ENCODE assay signal across 8 mouse cellular contexts in the genomic region with DNA sequence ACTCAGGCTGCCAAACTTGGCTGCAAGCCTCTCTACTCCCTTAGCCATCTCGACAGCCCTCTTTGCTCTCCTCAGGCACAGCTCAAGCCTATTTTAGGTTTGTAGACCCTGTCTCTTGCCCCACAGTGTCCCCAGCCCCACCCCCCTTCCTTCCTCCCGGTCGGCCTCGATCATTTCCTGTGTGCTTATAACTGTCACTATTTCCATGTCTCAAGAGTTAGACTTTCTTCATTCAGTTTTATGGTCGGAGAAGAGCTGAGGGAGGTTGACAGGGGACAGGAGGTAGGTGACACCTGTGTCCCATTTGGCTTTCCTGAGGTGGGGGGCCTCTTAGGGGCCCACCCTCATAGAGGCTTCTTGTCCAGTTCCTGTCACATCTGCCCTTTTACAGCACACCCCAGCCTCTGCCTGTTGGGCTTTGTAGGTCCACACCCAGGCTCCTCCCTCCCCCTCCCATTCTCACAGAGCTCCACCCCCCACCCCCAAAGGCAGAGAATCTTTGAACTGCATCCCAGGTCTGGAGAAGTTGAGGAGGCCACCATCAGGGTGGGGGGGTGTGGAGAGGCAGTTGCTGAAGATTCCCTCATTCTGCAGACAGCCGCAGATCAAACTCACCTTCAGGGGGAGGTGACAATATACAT. TPM values are rescaled to one million over a fixed set of nuclear protein-coding genes. Genes with fewer than 3 reads are reported as not detected.
DNase-seq lines count a peak whose midpoint lies in the region; ATAC-seq and TF ChIP-seq lines count a peak whose summit lies in the region.

No protein-coding gene starts in this region.

- peak overlapping the region; percentile 99 for H3K27ac ChIP-seq in spleen, adult 2 months (ENCODE audit: insufficient read depth, low read length)
- peak overlapping the region; percentile 99 for H3K27ac ChIP-seq in heart, embryonic 13.5 days (replicated peaks)
- peak overlapping the region; percentile 99 for H3K27ac ChIP-seq in liver, postnatal 0 days (ENCODE audit: low read depth)

- ATAC-seq in heart, embryonic 13.5 days (ENCODE audit: extremely low read depth, insufficient number of reproducible peaks, low FRiP score, low TSS enrichment), result no peak
- no peak for ATAC-seq in liver, postnatal 0 days

- peak overlapping the region; percentile 97 for H3K4me2 ChIP-seq in heart, embryonic 13.5 days
- peak overlapping the region; percentile 83 for H3K4me2 ChIP-seq in liver, postnatal 0 days (ENCODE audit: low read depth, low read length)

- no peak for TF ChIP-seq POLR2A in spleen, adult 2 months (IDR thresholded peaks at IDR 0.05; ENCODE audit: low read depth, low read length)

- H3K4me1 ChIP-seq in spleen, adult 2 months (ENCODE audit: control insufficient read depth, insufficient read depth, insufficient read length), result peaks cover 11% of the 10 kb centered on the region; the same call in 1 of the 2 replicates
- peaks cover 68% of the 10 kb centered on the region for H3K4me1 ChIP-seq in heart, embryonic 13.5 days
- peaks cover 30% of the 10 kb centered on the region for H3K4me1 ChIP-seq in liver, postnatal 0 days (ENCODE audit: insufficient read depth)

- no peak for TF ChIP-seq CTCF in spleen, adult 2 months (IDR thresholded peaks at IDR 0.05; ENCODE audit: extremely low read depth, insufficient read depth, insufficient read length, insufficient replicate concordance)
- TF ChIP-seq CTCF in liver, postnatal 0 days (IDR thresholded peaks at IDR 0.05; ENCODE audit: low read depth), result no peak

- peak overlapping the region; percentile 37; the same call in 1 of the 2 replicates for H3K4me3 ChIP-seq in spleen, adult 2 months (ENCODE audit: extremely low read depth, insufficient read depth, insufficient read length)
- H3K4me3 ChIP-seq in heart, embryonic 13.5 days, result peak overlapping the region; percentile 63
- H3K4me3 ChIP-seq in liver, postnatal 0 days (ENCODE audit: low read depth, low read length), result peak overlapping the region; percentile 75

- peak in 1 of 2 experiments; percentile 40 for DNase-seq in spleen, adult 2 months (ENCODE audit: low read depth in 1 of 2, low spot score in 2 of 2)
- no peak for DNase-seq in spleen, postnatal 14 days (ENCODE audit: low spot score in 2 of 2)
- DNase-seq in liver, postnatal 0 days, result peak; percentile 55
- DNase-seq in thymus, postnatal 10 days (ENCODE audit: low spot score in 2 of 2), result peak; percentile 61 to 74
- no peak for DNase-seq in urinary bladder, adult 2 months (ENCODE audit: low spot score)
- DNase-seq in layer of hippocampus, adult 11-12 months (ENCODE audit: low spot score), result no peak
- no peak for DNase-seq in retina, embryonic 14.5 days (ENCODE audit: low spot score)

- H3K36me3 ChIP-seq in spleen, adult 2 months (ENCODE audit: control insufficient read depth, insufficient read depth, low read length), result peaks cover 26% of the 10 kb centered on the region
- peaks cover 49% of the 10 kb centered on the region for H3K36me3 ChIP-seq in heart, embryonic 13.5 days
- H3K36me3 ChIP-seq in liver, postnatal 0 days (replicated peaks; ENCODE audit: insufficient read depth, low read length), result peaks cover 37% of the 10 kb centered on the region

- 6% methylated on average over 6 of the region's 6 CpGs for WGBS in spleen, adult 2 months
- 49% methylated on average over 6 of the region's 6 CpGs for WGBS in heart, embryonic 13.5 days
- WGBS in liver, postnatal 0 days (ENCODE audit: insufficient replicate concordance), result 27% methylated on average over 6 of the region's 6 CpGs

- peak overlapping the region; percentile 96 for H3K9ac ChIP-seq in heart, embryonic 13.5 days
- H3K9ac ChIP-seq in liver, postnatal 0 days (replicated peaks), result no peak overlapping the region

- no peaks in the 10 kb centered on the region for H3K9me3 ChIP-seq in heart, embryonic 13.5 days
- H3K9me3 ChIP-seq in liver, postnatal 0 days (ENCODE audit: low read length), result no peaks in the 10 kb centered on the region

- no peaks in the 10 kb centered on the region for H3K27me3 ChIP-seq in spleen, adult 2 months (ENCODE audit: control insufficient read depth, insufficient read depth, low read length)
- no peaks in the 10 kb centered on the region for H3K27me3 ChIP-seq in heart, embryonic 13.5 days (replicated peaks)
- no peaks in the 10 kb centered on the region for H3K27me3 ChIP-seq in liver, postnatal 0 days (ENCODE audit: insufficient read depth, low read length)

- TF ChIP-seq EP300 in liver, postnatal 0 days (IDR thresholded peaks at IDR 0.05; ENCODE audit: low read depth), result no peak

RNA-seq across cellular contexts. Expression of gene Tsc22d4, which starts 3.8 kb away (rescaled TPM):
- polyA plus RNA-seq in spleen, adult 2 months (2012; rRNA removed), result 133 and 180 TPM in 2 replicates
- polyA plus RNA-seq in heart, embryonic 13.5 days (2015; fragmentation: Nextera tagmentation; extraction: Ambion mirVana), result 128 and 131 TPM in 2 replicates
- 65.3 and 65.9 TPM in 2 replicates for polyA plus RNA-seq in liver, postnatal 0 days (2015; fragmentation: Nextera tagmentation; extraction: Ambion mirVana)
- polyA plus RNA-seq in urinary bladder, adult 2 months (2012; rRNA removed), result 68.8 and 109 TPM in 2 replicates

RNA-seq across cellular contexts. Expression of gene Nyap1, which starts 7.9 kb away (rescaled TPM):
- 1.2 and 1.9 TPM in 2 replicates for polyA plus RNA-seq in spleen, adult 2 months (2012; rRNA removed)
- polyA plus RNA-seq in heart, embryonic 13.5 days (2015; fragmentation: Nextera tagmentation; extraction: Ambion mirVana), result 1.3 and 1.5 TPM in 2 replicates
- 0.11 and 0.18 TPM in 2 replicates for polyA plus RNA-seq in liver, postnatal 0 days (2015; fragmentation: Nextera tagmentation; extraction: Ambion mirVana)
- polyA plus RNA-seq in urinary bladder, adult 2 months (2012; rRNA removed), result 6.7 and 7.6 TPM in 2 replicates

RNA-seq across cellular contexts. Expression of gene Ppp1r35, which starts 29.3 kb away (rescaled TPM):
- 43.9 and 55.3 TPM in 2 replicates for polyA plus RNA-seq in spleen, adult 2 months (2012; rRNA removed)
- 18.3 and 22.3 TPM in 2 replicates for polyA plus RNA-seq in heart, embryonic 13.5 days (2015; fragmentation: Nextera tagmentation; extraction: Ambion mirVana)
- 13.4 and 18.1 TPM in 2 replicates for polyA plus RNA-seq in liver, postnatal 0 days (2015; fragmentation: Nextera tagmentation; extraction: Ambion mirVana)
- 20.1 and 26.6 TPM in 2 replicates for polyA plus RNA-seq in urinary bladder, adult 2 months (2012; rRNA removed)

RNA-seq across cellular contexts. Expression of gene Mepce, which starts 38.1 kb away (rescaled TPM):
- polyA plus RNA-seq in spleen, adult 2 months (2012; rRNA removed), result 36.9 and 44.4 TPM in 2 replicates
- 6.2 and 8.5 TPM in 2 replicates for polyA plus RNA-seq in heart, embryonic 13.5 days (2015; fragmentation: Nextera tagmentation; extraction: Ambion mirVana)
- polyA plus RNA-seq in liver, postnatal 0 days (2015; fragmentation: Nextera tagmentation; extraction: Ambion mirVana), result 4.7 and 5.0 TPM in 2 replicates
- polyA plus RNA-seq in urinary bladder, adult 2 months (2012; rRNA removed), result 33.9 and 39.3 TPM in 2 replicates

RNA-seq across cellular contexts. Expression of gene Zcwpw1, which starts 38.3 kb away (rescaled TPM):
- 1.6 and 2.4 TPM in 2 replicates for polyA plus RNA-seq in spleen, adult 2 months (2012; rRNA removed)
- polyA plus RNA-seq in heart, embryonic 13.5 days (2015; fragmentation: Nextera tagmentation; extraction: Ambion mirVana), result 7.6 and 7.7 TPM in 2 replicates
- 1.5 and 1.9 TPM in 2 replicates for polyA plus RNA-seq in liver, postnatal 0 days (2015; fragmentation: Nextera tagmentation; extraction: Ambion mirVana)
- polyA plus RNA-seq in urinary bladder, adult 2 months (2012; rRNA removed), result 3.3 and 5.0 TPM in 2 replicates

Comparison
In these comparisons a context has a peak if more than half of its experiments do, and no peak if none do; other contexts are left out.
1. DNase-seq: peak in liver, postnatal 0 days (single experiment) and thymus, postnatal 10 days (2 of 2); none in spleen, postnatal 14 days (0 of 2), urinary bladder, adult 2 months (single experiment), layer of hippocampus, adult 11-12 months (single experiment) and retina, embryonic 14.5 days (single experiment).
2. Peak in every context shown above with its lines, with median percentiles within 50 percentile points of each other: H3K27ac ChIP-seq and H3K4me3 ChIP-seq.